Mouse (Mus musculus) midbrain, embryonic 14.5 days (tissue): ENCODE measurements around the gene Gdpd1. TPM values are rescaled to one million over a fixed set of nuclear protein-coding genes. Genes with fewer than 3 reads are reported as not detected.

ENCODE experiments used
- ATAC-seq: fragments of 200-750 bp; cut with Nextera tagmentation; 2 replicates; pipeline ENCODE4 v1.8.0; 2017; ENCODE audit warnings: moderate number of reproducible peaks, moderate library complexity; ENCODE audit not compliant: low FRiP score, low TSS enrichment
- DNase-seq: peaks from one replicate; pipeline ENCODE4 v3.0.0-alpha.2; 2015
- H3K27ac ChIP-seq: fragments of 300-500 bp; sonication (generic); replicated peaks from 2 replicates; pipeline ENCODE4 v1.5.1; 2014; ENCODE audit warnings: mild to moderate bottlenecking, low read depth, low read length, moderate library complexity
- H3K27me3 ChIP-seq: fragments of 300-500 bp; sonication (generic); 2 replicates; pipeline ENCODE4 v1.6.1; 2014; ENCODE audit warnings: low read length, control low read depth, mixed read lengths; ENCODE audit not compliant: control insufficient read depth, insufficient read depth
- H3K36me3 ChIP-seq: fragments of 300-500 bp; sonication (generic); 2 replicates; pipeline ENCODE4 v1.6.1; 2014; ENCODE audit warnings: low read length, control low read depth; ENCODE audit not compliant: control insufficient read depth, insufficient read depth
- H3K4me1 ChIP-seq: fragments of 300-500 bp; sonication (generic); 2 replicates; pipeline ENCODE4 v1.6.1; 2014; ENCODE audit warnings: mild to moderate bottlenecking, antibody characterized with exemption, low read length, control low read depth; ENCODE audit not compliant: control insufficient read depth, insufficient read depth
- H3K4me2 ChIP-seq: fragments of 300-500 bp; sonication (generic); 2 replicates; pipeline ENCODE4 v1.6.1; 2014; ENCODE audit warnings: mild to moderate bottlenecking, low read length, moderate library complexity
- H3K4me3 ChIP-seq: fragments of 300-500 bp; sonication (generic); replicated peaks from 2 replicates; pipeline ENCODE4 v1.5.1; 2014; ENCODE audit warnings: low read depth, low read length
- H3K9ac ChIP-seq: fragments of 300-500 bp; sonication (generic); replicated peaks from 2 replicates; pipeline ENCODE4 v1.6.1; 2014; ENCODE audit warnings: mild to moderate bottlenecking, low read length, moderate library complexity
- H3K9me3 ChIP-seq: fragments of 300-500 bp; sonication (generic); 2 replicates; pipeline ENCODE4 v1.6.1; 2016; ENCODE audit warnings: low read length, control low read depth, mixed read lengths; ENCODE audit not compliant: control insufficient read depth
- WGBS: fragments of 180-500 bp; shearing (Covaris S2); extraction: QIAGEN DNeasy Blood & Tissue Kit; methylation state at CpG from one replicate; pipeline ENCODE4 v1.1.7; 2014; 5-methylcytosine and 5-hydroxymethylcytosine counted together
- microRNA counts: library from miRNA; unstranded; fragments of <30 nt; microRNA quantifications from one replicate; lab custom pipeline; 2016
- microRNA-seq: library from miRNA; unstranded; fragments of <30 nt; microRNA quantifications from one replicate; pipeline ENCODE4, GENCODE M21; 2016
- polyA plus RNA-seq: library from polyadenylated mRNA; unstranded; fragments of >200 nt; fragmentation: Nextera tagmentation; extraction: Ambion mirVana; gene quantifications from 2 replicates; pipeline ENCODE4 v1.2.1, GENCODE M21; 2014

The Gdpd1 gene
- polyA plus RNA-seq, 1 experiment from 2014 or later, result 180 TPM

GRCm38 (mm10) chr11:86984990-86985389, 88.9 kb downstream of the Gdpd1 start:
- Histone ChIP-seq H3K4me1 (peaks cover 33% of the 10 kb centered on the region), H3K4me3 (no peak overlapping the region), H3K9me3 (no peaks in the 10 kb centered on the region), H3K27ac (no peak overlapping the region), H3K4me2 (no peak overlapping the region), H3K9ac (no peak overlapping the region), H3K27me3 (no peaks in the 10 kb centered on the region), H3K36me3 (no peaks in the 10 kb centered on the region)
- ATAC-seq, result no peak
- WGBS, result 64% methylated on average over 3 of the region's 3 CpGs
- DNase-seq, result no peak

MicroRNA genes within 50 kb of the gene (microRNA counts, 519-probe panel; counts per million panel counts)
- 7,228 counts per million, percentile 91 among the panel's probes with 10 or more counts for microRNA mmu-miR-301a (lab: Ali Mortazavi, UCI)

Small RNA genes lying within 50 kb of the gene (microRNA-seq; reads per million reads assigned to microRNA genes)
- gene Mir301, result 3,904 reads per million, percentile 89 among the genes with 10 or more reads in this experiment

Other genes starting within 250 kb of the Gdpd1 start
- 6.0 and 6.2 TPM in 2 replicates for gene Ypel2, start 80.4 kb downstream of the Gdpd1 start, polyA plus RNA-seq
- 19.2 and 24.2 TPM in 2 replicates for gene Smg8, start 12.7 kb upstream of the Gdpd1 start, polyA plus RNA-seq
- gene Prr11, start 34.6 kb upstream of the Gdpd1 start, polyA plus RNA-seq, result 2.2 and 3.9 TPM in 2 replicates
- 45.5 and 56.1 TPM in 2 replicates for gene Ska2, start 35.2 kb upstream of the Gdpd1 start, polyA plus RNA-seq
- gene Trim37, start 53.0 kb upstream of the Gdpd1 start, polyA plus RNA-seq, result 85.0 and 108 TPM in 2 replicates